Mouse (Mus musculus) heart, postnatal 0 days (tissue): ENCODE measurements at regions not wholly inside any gene's neighbourhood (a gene's known extent, or its start where the extent isn't known, plus 50 kb on each side); places are given as distances from the start of the nearest gene placed in this dataset.

ENCODE experiments used
- ATAC-seq: fragments of 200-750 bp; cut with Nextera tagmentation; 2 replicates; pipeline ENCODE4 v1.8.0; 2017; ENCODE audit warnings: low read depth, moderate number of reproducible peaks, moderate library complexity; ENCODE audit not compliant: insufficient read depth
- DNase-seq: peaks from one replicate; pipeline ENCODE4 v3.0.0-alpha.2; 2016; ENCODE audit warnings: low spot score
- H3K27ac ChIP-seq: fragments of 300-500 bp; sonication (generic); 2 replicates; pipeline ENCODE4 v1.5.1; 2014; ENCODE audit warnings: low read depth, mild to moderate bottlenecking
- H3K27me3 ChIP-seq: fragments of 300-500 bp; sonication (generic); 2 replicates; pipeline ENCODE4 v1.6.1; 2014; ENCODE audit warnings: low read length, mixed read lengths; ENCODE audit not compliant: control insufficient read depth, insufficient read depth
- H3K36me3 ChIP-seq: fragments of 300-500 bp; sonication (generic); replicated peaks from 2 replicates; pipeline ENCODE4 v1.6.1; 2014; ENCODE audit warnings: low read length, mixed read lengths; ENCODE audit not compliant: control insufficient read depth, insufficient read depth
- H3K4me1 ChIP-seq: fragments of 300-500 bp; sonication (generic); 2 replicates; pipeline ENCODE4 v1.6.1; 2014; ENCODE audit warnings: antibody characterized with exemption; ENCODE audit not compliant: control insufficient read depth, insufficient read depth
- H3K4me2 ChIP-seq: fragments of 300-500 bp; sonication (generic); 2 replicates; pipeline ENCODE4 v1.6.1; 2014; ENCODE audit warnings: low read depth, mild to moderate bottlenecking, low read length, moderate library complexity
- H3K4me3 ChIP-seq: fragments of 300-500 bp; sonication (generic); 2 replicates; pipeline ENCODE4 v1.5.1; 2014; ENCODE audit warnings: low read depth, low read length
- H3K9ac ChIP-seq: fragments of 300-500 bp; sonication (generic); replicated peaks from 2 replicates; pipeline ENCODE4 v1.6.1; 2014; ENCODE audit warnings: low read depth, low read length, mixed read lengths
- H3K9me3 ChIP-seq: fragments of 300-500 bp; sonication (generic); replicated peaks from 2 replicates; pipeline ENCODE4 v1.6.1; 2016; ENCODE audit warnings: low read length; ENCODE audit not compliant: control insufficient read depth
- CTCF ChIP-seq: IDR thresholded peaks from 2 replicates; pipeline ENCODE4 v1.5.1; 2016; ENCODE audit warnings: antibody characterized with exemption, control low read depth, low read depth
- EP300 ChIP-seq: IDR thresholded peaks from 2 replicates; pipeline ENCODE4 v1.6.1; 2016; ENCODE audit warnings: antibody characterized with exemption, low read depth
- WGBS: fragments of 180-500 bp; shearing (Covaris S2); extraction: QIAGEN DNeasy Blood & Tissue Kit; methylation state at CpG from one replicate; pipeline ENCODE4 v1.1.7; 2014; 5-methylcytosine and 5-hydroxymethylcytosine counted together

DNA sequence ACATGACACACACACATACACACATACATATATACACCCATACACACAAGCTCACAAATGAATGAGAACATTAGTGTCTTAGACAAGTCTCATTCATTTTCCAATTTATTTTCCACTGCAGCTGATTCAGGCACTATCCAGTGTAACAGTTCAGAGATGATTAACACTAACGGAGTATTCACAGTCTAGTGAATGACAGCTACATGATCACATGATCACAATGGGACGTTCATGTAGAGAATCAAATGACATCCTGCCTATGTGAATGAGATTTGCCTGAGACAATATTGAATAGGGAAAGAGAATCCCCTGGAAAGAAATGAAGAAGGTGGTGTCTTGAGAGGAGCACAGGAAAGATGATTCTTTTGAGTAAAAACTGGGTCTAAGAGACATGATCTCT lies 249.7 kb upstream of the Adamts9 start:
- DNase-seq, result no peak
- no peaks in the 10 kb centered on the region for H3K4me1 ChIP-seq
- no peak overlapping the region for H3K9ac ChIP-seq
- H3K36me3 ChIP-seq, result no peaks in the 10 kb centered on the region
- WGBS, result 39% methylated on average over 2 of the region's 2 CpGs
- TF ChIP-seq CTCF (no peak), EP300 (no peak)
- H3K9me3 ChIP-seq, result no peaks in the 10 kb centered on the region
- H3K4me3 ChIP-seq, result no peak overlapping the region
- ATAC-seq, result no peak
- H3K4me2 ChIP-seq, result no peak overlapping the region
- no peaks in the 10 kb centered on the region for H3K27me3 ChIP-seq
- no peak overlapping the region for H3K27ac ChIP-seq

DNA sequence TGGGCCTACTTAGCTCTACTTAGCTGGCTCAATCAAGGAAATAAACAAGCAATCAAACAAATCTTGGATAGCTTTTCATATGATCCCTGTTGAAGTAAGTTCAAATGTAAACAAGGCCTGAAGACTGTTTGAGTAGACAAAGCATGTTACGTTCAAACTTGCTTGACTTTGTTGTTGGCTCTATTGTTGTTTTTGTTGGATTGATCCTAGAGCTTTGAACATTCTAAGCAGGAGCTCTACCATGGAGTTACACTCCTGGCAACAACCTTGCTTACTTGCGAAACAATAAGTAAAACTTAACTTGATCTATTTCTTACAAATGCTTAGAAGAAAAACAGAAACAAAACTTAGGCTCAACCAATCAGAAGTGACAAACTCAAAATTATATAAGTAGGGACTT lies 247.7 kb upstream of the Adamts9 start:
- TF ChIP-seq EP300, result no peak
- 89% methylated on average over 2 of the region's 2 CpGs for WGBS
- no peaks in the 10 kb centered on the region for H3K4me1 ChIP-seq
- H3K9me3 ChIP-seq, result no peaks in the 10 kb centered on the region
- no peak overlapping the region for H3K4me3 ChIP-seq
- ATAC-seq (no peak), DNase-seq (no peak)
- H3K4me2 ChIP-seq, result no peak overlapping the region
- no peaks in the 10 kb centered on the region for H3K36me3 ChIP-seq
- no peak overlapping the region for H3K27ac ChIP-seq
- no peak overlapping the region for H3K9ac ChIP-seq
- no peaks in the 10 kb centered on the region for H3K27me3 ChIP-seq

DNA sequence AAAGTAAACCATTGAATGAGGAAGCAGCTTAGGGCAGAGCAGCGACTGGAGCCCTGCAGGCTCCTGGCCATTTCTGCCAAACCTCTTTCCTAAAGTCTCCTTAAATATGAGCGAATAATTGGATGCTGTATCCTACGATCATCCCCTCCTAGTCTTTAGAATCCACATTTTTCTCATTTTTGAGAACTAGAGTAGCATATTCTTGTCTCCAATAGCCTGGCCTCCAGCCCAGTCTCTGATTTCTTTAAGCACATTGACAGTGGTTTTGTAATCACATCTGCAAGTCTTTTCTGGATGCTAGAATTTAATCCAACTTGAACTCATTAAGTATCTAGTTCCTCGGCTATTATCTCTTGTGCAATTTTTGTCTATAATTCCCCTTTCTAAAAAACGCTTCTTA lies 225.2 kb upstream of the Adamts9 start:
- Histone ChIP-seq H3K27me3 (no peaks in the 10 kb centered on the region), H3K4me3 (no peak overlapping the region), H3K27ac (no peak overlapping the region), H3K9ac (no peak overlapping the region), H3K36me3 (no peaks in the 10 kb centered on the region), H3K4me2 (no peak overlapping the region), H3K4me1 (peaks cover 38% of the 10 kb centered on the region), H3K9me3 (no peaks in the 10 kb centered on the region)
- TF ChIP-seq EP300 (no peak), CTCF (no peak)
- ATAC-seq (no peak), DNase-seq (no peak)
- WGBS, result 74% methylated on average over 5 of the region's 5 CpGs

DNA sequence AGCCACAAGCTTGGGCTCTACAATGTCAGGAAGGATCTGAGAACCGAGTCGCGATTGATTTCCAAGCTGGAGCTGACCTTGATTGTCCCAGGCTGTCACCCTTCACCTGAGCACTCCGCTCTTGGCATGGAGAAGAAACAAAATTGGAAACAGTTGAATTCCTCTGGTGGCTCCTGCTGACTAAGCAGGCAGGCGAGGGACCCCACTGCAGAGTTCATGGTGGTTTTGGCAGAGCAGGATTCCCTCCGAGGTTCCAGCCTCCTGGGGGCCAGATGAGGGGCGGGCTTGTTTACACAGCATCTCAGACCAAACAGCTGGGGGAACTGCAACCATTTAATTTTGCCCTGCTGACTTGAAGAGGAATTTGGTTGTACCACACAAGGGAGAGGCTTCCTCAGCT lies 224.0 kb upstream of the Adamts9 start:
- 19% methylated on average over 7 of the region's 7 CpGs for WGBS
- no peaks in the 10 kb centered on the region for H3K27me3 ChIP-seq
- DNase-seq (no peak), ATAC-seq (no peak)
- no peak overlapping the region for H3K4me3 ChIP-seq
- H3K4me2 ChIP-seq, result no peak overlapping the region
- H3K27ac ChIP-seq, result peak overlapping the region; percentile 16; the same call in 1 of the 2 replicates
- no peak for TF ChIP-seq CTCF
- no peak for TF ChIP-seq EP300
- no peaks in the 10 kb centered on the region for H3K9me3 ChIP-seq
- H3K9ac ChIP-seq, result no peak overlapping the region
- H3K4me1 ChIP-seq, result peaks cover 28% of the 10 kb centered on the region
- no peaks in the 10 kb centered on the region for H3K36me3 ChIP-seq

DNA sequence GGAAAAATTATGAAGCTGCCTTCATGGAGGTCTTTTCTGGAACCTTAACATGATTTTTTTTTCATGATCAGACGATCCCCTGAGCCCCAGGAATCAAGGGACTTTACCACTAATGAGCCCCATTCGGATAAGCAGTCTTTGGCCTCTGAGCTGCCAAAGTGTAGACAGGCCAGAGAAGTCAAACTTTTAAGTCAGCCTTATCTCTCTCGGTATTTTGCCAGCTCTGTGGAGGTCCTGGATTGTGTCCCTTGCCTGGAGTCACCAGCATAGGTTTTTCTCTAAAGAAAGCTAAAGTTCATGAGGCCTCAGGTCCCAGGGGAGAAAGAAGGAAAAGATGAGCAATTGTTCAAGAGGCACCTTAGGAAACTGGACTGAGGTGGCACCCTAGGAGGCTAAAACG lies 222.7 kb upstream of the Adamts9 start:
- peaks cover 22% of the 10 kb centered on the region for H3K4me1 ChIP-seq
- no peak for TF ChIP-seq CTCF
- no peak for TF ChIP-seq EP300
- DNase-seq (peak; percentile 29), ATAC-seq (peak; percentile 58)
- H3K4me3 ChIP-seq, result no peak overlapping the region
- 17% methylated on average over 4 of the region's 4 CpGs for WGBS
- H3K36me3 ChIP-seq, result no peaks in the 10 kb centered on the region
- H3K27me3 ChIP-seq, result no peaks in the 10 kb centered on the region
- no peak overlapping the region for H3K9ac ChIP-seq
- H3K9me3 ChIP-seq, result no peaks in the 10 kb centered on the region
- H3K27ac ChIP-seq, result peak overlapping the region; percentile 63
- H3K4me2 ChIP-seq, result peak overlapping the region; percentile 10; the same call in 1 of the 2 replicates

DNA sequence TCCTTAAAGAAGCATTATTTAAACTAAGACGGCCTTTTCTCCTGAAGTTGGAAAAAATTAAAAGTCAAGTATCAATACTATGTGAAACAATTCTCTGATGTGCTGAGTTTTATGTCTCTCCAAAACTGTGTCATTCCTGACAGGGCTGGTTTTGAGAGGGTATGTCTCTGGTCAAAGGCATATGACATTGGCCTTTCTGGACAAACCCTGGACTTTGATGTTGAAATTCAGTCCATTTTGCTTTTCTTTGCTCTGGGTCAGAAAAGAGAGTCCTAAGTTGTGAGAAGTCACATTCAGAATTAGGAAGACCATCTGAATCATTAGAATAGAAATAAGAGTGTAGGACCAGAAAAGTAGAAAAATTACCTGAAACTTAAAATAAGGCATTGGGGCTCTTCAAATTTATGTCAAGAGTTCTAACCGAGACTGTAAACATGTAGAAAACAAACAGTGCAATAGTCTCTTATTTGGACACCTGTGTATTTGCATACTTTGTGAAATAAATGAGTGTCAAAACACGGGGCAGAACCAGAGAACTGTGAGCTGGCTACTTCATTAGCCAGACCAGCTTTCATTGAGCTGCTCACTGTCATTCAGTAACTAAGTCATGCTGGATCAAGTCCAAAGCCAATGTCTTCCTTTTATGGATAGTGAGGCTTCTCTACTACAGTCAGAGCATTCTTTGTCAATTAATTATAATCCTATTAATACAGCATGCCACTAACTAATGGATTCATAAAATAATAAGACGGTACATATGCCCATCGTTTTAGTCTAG lies 209.3 kb upstream of the Adamts9 start:
- DNase-seq (no peak), ATAC-seq (no peak)
- H3K27me3 ChIP-seq, result no peaks in the 10 kb centered on the region
- 85% methylated on average over 5 of the region's 5 CpGs for WGBS
- H3K9me3 ChIP-seq, result no peaks in the 10 kb centered on the region
- H3K9ac ChIP-seq, result no peak overlapping the region
- no peak overlapping the region for H3K4me2 ChIP-seq
- no peak overlapping the region for H3K4me3 ChIP-seq
- no peak for TF ChIP-seq EP300
- TF ChIP-seq CTCF, result no peak
- peaks cover 12% of the 10 kb centered on the region; the same call in 1 of the 2 replicates for H3K4me1 ChIP-seq
- no peak overlapping the region for H3K27ac ChIP-seq
- no peaks in the 10 kb centered on the region for H3K36me3 ChIP-seq
